Mouse (Mus musculus): Measurements from ENCODE around the gene Znrf4. TPM values are rescaled to one million over a fixed set of nuclear protein-coding genes. Genes with fewer than 3 reads are reported as not detected.

Gene Znrf4
- polyA plus RNA-seq, 1 experiment from 2014 or later: not detected

DNA sequence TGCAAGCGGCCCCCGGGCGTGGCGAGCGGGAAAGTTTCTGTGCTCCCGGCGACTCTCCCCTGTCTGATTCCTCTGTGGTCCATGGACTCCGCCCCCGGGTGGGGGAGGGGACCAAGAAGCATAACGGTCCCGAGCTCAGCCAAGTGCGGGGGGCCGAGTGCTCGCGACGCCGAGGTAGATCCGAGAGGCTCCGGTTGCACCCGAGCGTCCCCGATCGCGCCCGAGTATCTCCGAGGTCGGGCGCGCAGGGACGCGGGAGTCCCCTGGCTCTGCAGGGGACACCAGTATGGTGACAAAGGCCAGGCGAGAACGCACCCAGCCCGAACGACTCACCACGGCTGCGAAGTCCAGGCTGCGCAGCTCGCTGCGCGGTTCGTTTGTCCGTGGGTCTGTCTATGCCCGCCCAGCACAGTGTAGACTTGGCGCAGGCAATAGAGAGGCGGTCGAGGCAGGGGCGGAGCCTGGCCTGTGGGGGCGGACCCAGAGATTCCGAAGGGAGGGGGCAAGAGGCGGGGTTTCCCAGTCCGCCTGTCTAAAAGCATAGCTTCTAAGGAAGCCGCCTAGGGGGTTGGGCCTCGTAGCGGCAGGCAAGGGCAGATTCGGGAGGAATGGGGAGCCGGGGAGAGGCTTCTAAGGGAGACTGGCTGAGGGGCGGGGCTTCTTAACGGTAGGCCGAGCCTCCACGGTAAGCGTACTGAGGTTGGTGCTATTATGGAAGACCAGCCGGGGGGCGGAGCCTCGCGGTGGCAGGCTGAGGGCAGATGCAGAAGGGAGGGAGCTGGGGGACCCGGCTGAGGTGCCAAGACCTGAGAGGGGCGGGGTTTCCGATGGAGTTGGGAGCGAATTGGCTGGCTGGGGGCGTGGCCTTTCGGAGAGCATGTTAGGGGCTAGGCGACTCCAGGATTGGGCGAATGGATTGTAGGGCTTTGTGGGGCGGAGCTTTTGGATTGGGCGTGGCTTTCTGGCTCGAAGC, 50.2 kb downstream of the Znrf4 start:
- Histone ChIP-seq H3K27me3 (replicated peaks) (no peaks in the 10 kb centered on the region), H3K9me3 (no peaks in the 10 kb centered on the region), H3K4me2 (peak overlapping the region; percentile 93), H3K4me3 (replicated peaks) (peak overlapping the region; percentile 67), H3K9ac (peak overlapping the region; percentile 85), H3K36me3 (peaks cover 5% of the 10 kb centered on the region; the same call in 1 of the 2 replicates), H3K27ac (peak overlapping the region; percentile 97), H3K4me1 (peaks cover 49% of the 10 kb centered on the region)
- WGBS: under 1% methylated on average over 76 of the region's 77 CpGs
- peak; percentile 92 for ATAC-seq (ENCODE audit: insufficient read depth, low FRiP score, low read depth)

Other genes with a start within 250 kb of the Znrf4 start
- gene Ticam1, start 235.6 kb downstream of the Znrf4 start, polyA plus RNA-seq (2015; fragmentation: Nextera tagmentation; extraction: Ambion mirVana): 6.6 and 7.8 TPM in 2 replicates
- 90.7 and 93.1 TPM in 2 replicates for gene Plin3, start 219.6 kb downstream of the Znrf4 start, polyA plus RNA-seq (2015; fragmentation: Nextera tagmentation; extraction: Ambion mirVana)
- gene Arrdc5, start 212.1 kb downstream of the Znrf4 start, polyA plus RNA-seq (2015; fragmentation: Nextera tagmentation; extraction: Ambion mirVana): not detected in 2 replicates
- gene Uhrf1, start 209.1 kb downstream of the Znrf4 start, polyA plus RNA-seq (2015; fragmentation: Nextera tagmentation; extraction: Ambion mirVana): 103 and 110 TPM in 2 replicates
- 27.8 and 33.9 TPM in 2 replicates for gene Kdm4b, start 186.4 kb downstream of the Znrf4 start, polyA plus RNA-seq (2015; fragmentation: Nextera tagmentation; extraction: Ambion mirVana)
- gene Ptprs, start 35.9 kb downstream of the Znrf4 start, polyA plus RNA-seq (2015; fragmentation: Nextera tagmentation; extraction: Ambion mirVana): 71.8 and 81.2 TPM in 2 replicates
- gene Gm20219, start 42.0 kb upstream of the Znrf4 start, polyA plus RNA-seq (2015; fragmentation: Nextera tagmentation; extraction: Ambion mirVana): 9.5 and 10.7 TPM in 2 replicates
- gene Safb2, start 72.2 kb upstream of the Znrf4 start, polyA plus RNA-seq (2015; fragmentation: Nextera tagmentation; extraction: Ambion mirVana): 77.9 and 82.7 TPM in 2 replicates
- 95.8 and 106 TPM in 2 replicates for gene Safb, start 72.4 kb upstream of the Znrf4 start, polyA plus RNA-seq (2015; fragmentation: Nextera tagmentation; extraction: Ambion mirVana)
- gene 2410015M20Rik, start 97.3 kb upstream of the Znrf4 start, polyA plus RNA-seq (2015; fragmentation: Nextera tagmentation; extraction: Ambion mirVana): 230 and 238 TPM in 2 replicates
- 1,749 and 1,789 TPM in 2 replicates for gene Rpl36, start 101.0 kb upstream of the Znrf4 start, polyA plus RNA-seq (2015; fragmentation: Nextera tagmentation; extraction: Ambion mirVana)
- 59.1 and 59.2 TPM in 2 replicates for gene Lonp1, start 114.5 kb upstream of the Znrf4 start, polyA plus RNA-seq (2015; fragmentation: Nextera tagmentation; extraction: Ambion mirVana)
- 0.30 and 0.48 TPM in 2 replicates for gene Catsperd, start 115.7 kb upstream of the Znrf4 start, polyA plus RNA-seq (2015; fragmentation: Nextera tagmentation; extraction: Ambion mirVana)
- 75.9 and 81.6 TPM in 2 replicates for gene Ranbp3, start 160.9 kb upstream of the Znrf4 start, polyA plus RNA-seq (2015; fragmentation: Nextera tagmentation; extraction: Ambion mirVana)
- 437 and 463 TPM in 2 replicates for gene Ndufa11, start 205.3 kb upstream of the Znrf4 start, polyA plus RNA-seq (2015; fragmentation: Nextera tagmentation; extraction: Ambion mirVana)
- 16.9 and 21.5 TPM in 2 replicates for gene Vmac, start 205.6 kb upstream of the Znrf4 start, polyA plus RNA-seq (2015; fragmentation: Nextera tagmentation; extraction: Ambion mirVana)
- 13.3 and 14.7 TPM in 2 replicates for gene Nrtn, start 245.1 kb upstream of the Znrf4 start, polyA plus RNA-seq (2015; fragmentation: Nextera tagmentation; extraction: Ambion mirVana)

Measured in stomach, embryonic 15.5 days (tissue).